Mouse (Mus musculus): ENCODE measurements around the gene Fam198b. TPM values are rescaled to one million over a fixed set of nuclear protein-coding genes. Genes with fewer than 3 reads are reported as not detected.
"Not testable (repeated sequence)": the region's sequence is repeated elsewhere in the genome, so short reads cannot be mapped to it uniquely, and the experiment has no call there.

Fam198b gene
- polyA plus RNA-seq, 1 experiment from 2014 or later: 2.1 TPM

- no peak overlapping the region for H3K27ac ChIP-seq
- no peaks in the 10 kb centered on the region for H3K36me3 ChIP-seq (replicated peaks)
- no peaks in the 10 kb centered on the region for H3K9me3 ChIP-seq
- no peak for DNase-seq (ENCODE audit: extremely low spot score, low spot score)
- no peaks in the 10 kb centered on the region for H3K4me1 ChIP-seq
- WGBS: 76% methylated on average over 1 of the region's 1 CpGs
- no peak overlapping the region for H3K4me3 ChIP-seq
- no peaks in the 10 kb centered on the region for H3K27me3 ChIP-seq (ENCODE audit: poor library complexity, severe bottlenecking)
Measured at GRCm38 (mm10) chr3:79947736-79948135, 63.4 kb downstream of the Fam198b start.

- H3K27ac ChIP-seq: no peak overlapping the region
- DNase-seq (ENCODE audit: extremely low spot score, low spot score): no peak
Measured at GRCm38 (mm10) chr3:79948151-79948550, 63.8 kb downstream of the Fam198b start.

GRCm38 (mm10) chr3:79953164-79953759, 68.9 kb downstream of the Fam198b start:
- no peak overlapping the region for H3K4me3 ChIP-seq
- peaks cover 9% of the 10 kb centered on the region for H3K4me1 ChIP-seq
- 96% methylated on average over 2 of the region's 2 CpGs for WGBS
- H3K27ac ChIP-seq: no peak overlapping the region
- H3K27me3 ChIP-seq (ENCODE audit: poor library complexity, severe bottlenecking): no peaks in the 10 kb centered on the region
- H3K36me3 ChIP-seq (replicated peaks): no peaks in the 10 kb centered on the region
- H3K9me3 ChIP-seq: no peaks in the 10 kb centered on the region
- no peak for DNase-seq (ENCODE audit: extremely low spot score, low spot score)

More at GRCm38 (mm10) chr3:79948151-79948550, 63.8 kb downstream of the Fam198b start:
- H3K4me1 ChIP-seq: no peaks in the 10 kb centered on the region
- H3K4me3 ChIP-seq: no peak overlapping the region
- 88% methylated on average over 2 of the region's 2 CpGs for WGBS
- no peaks in the 10 kb centered on the region for H3K36me3 ChIP-seq (replicated peaks)
- H3K27me3 ChIP-seq (ENCODE audit: poor library complexity, severe bottlenecking): no peaks in the 10 kb centered on the region
- no peaks in the 10 kb centered on the region for H3K9me3 ChIP-seq

GRCm38 (mm10) chr3:79955262-79955661, 70.9 kb downstream of the Fam198b start:
- no peaks in the 10 kb centered on the region for H3K27me3 ChIP-seq (ENCODE audit: poor library complexity, severe bottlenecking)
- no peaks in the 10 kb centered on the region for H3K36me3 ChIP-seq (replicated peaks)
- no peak overlapping the region for H3K4me3 ChIP-seq
- peaks cover 9% of the 10 kb centered on the region for H3K4me1 ChIP-seq
- no peaks in the 10 kb centered on the region for H3K9me3 ChIP-seq
- WGBS: 96% methylated on average over 3 of the region's 3 CpGs
- H3K27ac ChIP-seq: no peak overlapping the region
- DNase-seq (ENCODE audit: extremely low spot score, low spot score): no peak

- DNase-seq (ENCODE audit: extremely low spot score, low spot score): no peak
- Histone ChIP-seq H3K4me1 (peaks cover 9% of the 10 kb centered on the region), H3K9me3 (no peaks in the 10 kb centered on the region), H3K36me3 (replicated peaks) (no peaks in the 10 kb centered on the region), H3K27ac (no peak overlapping the region), H3K4me3 (no peak overlapping the region), H3K27me3 (ENCODE audit: poor library complexity, severe bottlenecking) (no peaks in the 10 kb centered on the region)
Measured at GRCm38 (mm10) chr3:79956792-79957191, 72.5 kb downstream of the Fam198b start.

- Histone ChIP-seq H3K4me1 (peaks cover 9% of the 10 kb centered on the region), H3K27me3 (ENCODE audit: poor library complexity, severe bottlenecking) (no peaks in the 10 kb centered on the region), H3K36me3 (replicated peaks) (no peaks in the 10 kb centered on the region), H3K9me3 (no peaks in the 10 kb centered on the region), H3K4me3 (no peak overlapping the region), H3K27ac (no peak overlapping the region)
- no peak for DNase-seq (ENCODE audit: extremely low spot score, low spot score)
- WGBS: 95% methylated on average over 2 of the region's 2 CpGs
Measured at GRCm38 (mm10) chr3:79957752-79958151, 73.4 kb downstream of the Fam198b start.

GRCm38 (mm10) chr3:79966709-79967108, 82.4 kb downstream of the Fam198b start:
- Histone ChIP-seq H3K9me3 (no peaks in the 10 kb centered on the region), H3K4me3 (no peak overlapping the region), H3K27ac (no peak overlapping the region), H3K27me3 (ENCODE audit: poor library complexity, severe bottlenecking) (no peaks in the 10 kb centered on the region), H3K4me1 (peaks cover 6% of the 10 kb centered on the region; the same call in 1 of the 2 replicates), H3K36me3 (replicated peaks) (no peaks in the 10 kb centered on the region)
- no peak for DNase-seq (ENCODE audit: extremely low spot score, low spot score)
- 87% methylated on average over 4 of the region's 4 CpGs for WGBS

GRCm38 (mm10) chr3:79967346-79967745, 83.0 kb downstream of the Fam198b start:
- no peaks in the 10 kb centered on the region for H3K36me3 ChIP-seq (replicated peaks)
- peaks cover 6% of the 10 kb centered on the region; the same call in 1 of the 2 replicates for H3K4me1 ChIP-seq
- no peaks in the 10 kb centered on the region for H3K27me3 ChIP-seq (ENCODE audit: poor library complexity, severe bottlenecking)
- no peak for DNase-seq (ENCODE audit: extremely low spot score, low spot score)
- WGBS: 53% methylated on average over 1 of the region's 1 CpGs
- H3K9me3 ChIP-seq: no peaks in the 10 kb centered on the region
- H3K4me3 ChIP-seq: no peak overlapping the region
- no peak overlapping the region for H3K27ac ChIP-seq

GRCm38 (mm10) chr3:79968426-79968825, 84.1 kb downstream of the Fam198b start:
- Histone ChIP-seq H3K4me3 (no peak overlapping the region), H3K9me3 (no peaks in the 10 kb centered on the region), H3K4me1 (peaks cover 6% of the 10 kb centered on the region; the same call in 1 of the 2 replicates), H3K27me3 (ENCODE audit: poor library complexity, severe bottlenecking) (no peaks in the 10 kb centered on the region), H3K27ac (no peak overlapping the region), H3K36me3 (replicated peaks) (no peaks in the 10 kb centered on the region)
- WGBS: 88% methylated on average over 2 of the region's 2 CpGs
- DNase-seq (ENCODE audit: extremely low spot score, low spot score): no peak

- H3K9me3 ChIP-seq; H3K36me3 ChIP-seq (replicated peaks); H3K27ac ChIP-seq; H3K27me3 ChIP-seq (ENCODE audit: poor library complexity, severe bottlenecking); H3K4me3 ChIP-seq; DNase-seq (ENCODE audit: extremely low spot score, low spot score); H3K4me1 ChIP-seq: not testable (repeated sequence)
- 89% methylated on average over 3 of the region's 3 CpGs for WGBS
Measured at GRCm38 (mm10) chr3:79969536-79969935, 85.2 kb downstream of the Fam198b start.

- H3K4me1 ChIP-seq: peaks cover 10% of the 10 kb centered on the region
- no peak overlapping the region for H3K27ac ChIP-seq
- no peaks in the 10 kb centered on the region for H3K27me3 ChIP-seq (ENCODE audit: poor library complexity, severe bottlenecking)
- H3K9me3 ChIP-seq: no peaks in the 10 kb centered on the region
- no peaks in the 10 kb centered on the region for H3K36me3 ChIP-seq (replicated peaks)
- no peak for DNase-seq (ENCODE audit: extremely low spot score, low spot score)
- 88% methylated on average over 2 of the region's 2 CpGs for WGBS
- no peak overlapping the region for H3K4me3 ChIP-seq
Measured at GRCm38 (mm10) chr3:79970070-79970469, 85.7 kb downstream of the Fam198b start.

GRCm38 (mm10) chr3:79970498-79970897, 86.2 kb downstream of the Fam198b start:
- Histone ChIP-seq H3K27ac (no peak overlapping the region), H3K4me3 (no peak overlapping the region), H3K36me3 (replicated peaks) (no peaks in the 10 kb centered on the region), H3K9me3 (no peaks in the 10 kb centered on the region), H3K4me1 (peaks cover 13% of the 10 kb centered on the region), H3K27me3 (ENCODE audit: poor library complexity, severe bottlenecking) (no peaks in the 10 kb centered on the region)
- WGBS: 85% methylated on average over 2 of the region's 2 CpGs
- DNase-seq (ENCODE audit: extremely low spot score, low spot score): no peak

- Histone ChIP-seq H3K4me1 (peaks cover 16% of the 10 kb centered on the region), H3K27me3 (ENCODE audit: poor library complexity, severe bottlenecking) (no peaks in the 10 kb centered on the region), H3K36me3 (replicated peaks) (no peaks in the 10 kb centered on the region), H3K9me3 (no peaks in the 10 kb centered on the region), H3K4me3 (no peak overlapping the region), H3K27ac (no peak overlapping the region)
- DNase-seq (ENCODE audit: extremely low spot score, low spot score): no peak
- 84% methylated on average over 7 of the region's 7 CpGs for WGBS
Measured at GRCm38 (mm10) chr3:79971542-79971941, 87.2 kb downstream of the Fam198b start.

- H3K9me3 ChIP-seq: no peaks in the 10 kb centered on the region
- 83% methylated on average over 3 of the region's 3 CpGs for whole genome bisulfite sequencing
- H3K27ac ChIP-seq: no peak overlapping the region
- H3K4me3 ChIP-seq: no peak overlapping the region
- no peaks in the 10 kb centered on the region for H3K36me3 ChIP-seq (replicated peaks)
- H3K4me1 ChIP-seq: peaks cover 16% of the 10 kb centered on the region
- DNase-seq (ENCODE audit: extremely low spot score, low spot score): no peak
- no peaks in the 10 kb centered on the region for H3K27me3 ChIP-seq (ENCODE audit: poor library complexity, severe bottlenecking)
Measured at GRCm38 (mm10) chr3:79976786-79977185, 92.5 kb downstream of the Fam198b start.
